Mouse (Mus musculus) C2C12 (cell line): Measurements from ENCODE around the gene Dmap1. TPM values are rescaled to one million over a fixed set of nuclear protein-coding genes. Genes with fewer than 3 reads are reported as not detected.

Experiments
- H3K27me3 ChIP-seq: one replicate; pipeline ENCODE4 v1.6.1; 2011; ENCODE audit not compliant: control insufficient read depth, insufficient read depth, insufficient read length
- H3K36me3 ChIP-seq: one replicate; pipeline ENCODE4 v1.6.1; 2011; ENCODE audit not compliant: control insufficient read depth, insufficient read depth
- H3K4me3 ChIP-seq: one replicate; pipeline ENCODE4 v1.5.1; 2011; ENCODE audit warnings: mild to moderate bottlenecking, control low read depth; ENCODE audit not compliant: poor library complexity, insufficient read depth, severe bottlenecking
- H3K79me2 ChIP-seq: one replicate; pipeline ENCODE4 v1.6.1; 2011; ENCODE audit not compliant: control insufficient read depth, insufficient read depth
- H3K79me3 ChIP-seq: one replicate; pipeline ENCODE4 v1.6.1; 2011; ENCODE audit warnings: low read depth, control low read depth
- H3ac ChIP-seq: one replicate; pipeline ENCODE3; 2011; ENCODE audit warnings: low read depth; ENCODE audit not compliant: control insufficient read depth, insufficient read length
- CEBPB ChIP-seq: IDR thresholded peaks from one replicate; pipeline ENCODE4 v1.6.1; 2011; ENCODE audit warnings: low read depth, mild to moderate bottlenecking, control low read depth, moderate library complexity
- CTCF ChIP-seq: IDR thresholded peaks from one replicate; pipeline ENCODE4 v1.5.1; 2011; ENCODE audit not compliant: control insufficient read depth, insufficient read depth, insufficient read length
- FOSL1 ChIP-seq: IDR thresholded peaks from one replicate; pipeline ENCODE4 v1.8.0; 2011; ENCODE audit warnings: mild to moderate bottlenecking, low read length; ENCODE audit not compliant: poor library complexity, insufficient read depth, severe bottlenecking
- MAX ChIP-seq: IDR thresholded peaks from one replicate; pipeline ENCODE4 v1.6.1; 2011; ENCODE audit warnings: mild to moderate bottlenecking, control low read depth
- MYOD1 ChIP-seq: IDR thresholded peaks from one replicate; pipeline ENCODE4 v1.6.1; 2011; ENCODE audit warnings: low read depth; ENCODE audit not compliant: control insufficient read depth, insufficient read length
- MYOG ChIP-seq: IDR thresholded peaks from one replicate; pipeline ENCODE4 v1.6.1; 2011; ENCODE audit not compliant: control insufficient read depth, insufficient read length; ENCODE audit errors: extremely low read depth
- USF1 ChIP-seq: IDR thresholded peaks from one replicate; pipeline ENCODE4 v1.6.1; 2011; ENCODE audit warnings: low read depth, mild to moderate bottlenecking, control low read depth, moderate library complexity
- polyA plus RNA-seq: library from polyadenylated mRNA; unstranded; fragments of >200 nt; fragmentation: generic; extraction: Trizol; gene quantifications from one replicate; pipeline ENCODE4 v1.2.1, GENCODE M21; 2012; ENCODE audit warnings: missing spikeins

Gene Dmap1
- polyA plus RNA-seq, 1 experiment: 31.0 TPM

GRCm38 (mm10) chr4:117646496-117646895 is 35.6 kb downstream of the Dmap1 start:
- no peaks in the 10 kb centered on the region for H3K79me3 ChIP-seq

GRCm38 (mm10) chr4:117645859-117646258 is 36.2 kb downstream of the Dmap1 start:
- H3K36me3 ChIP-seq: peaks cover 3% of the 10 kb centered on the region
- no peaks in the 10 kb centered on the region for H3K79me2 ChIP-seq
- no peak overlapping the region for H3K4me3 ChIP-seq
- no peak overlapping the region for H3ac ChIP-seq
- no peaks in the 10 kb centered on the region for H3K79me3 ChIP-seq
- no peaks in the 10 kb centered on the region for H3K27me3 ChIP-seq
- no peak for TF ChIP-seq CEBPB
- TF ChIP-seq MYOG: no peak
- no peak for TF ChIP-seq FOSL1
- TF ChIP-seq USF1: no peak
- no peak for TF ChIP-seq MYOD1
- no peak for TF ChIP-seq MAX
- TF ChIP-seq CTCF: no peak

More at GRCm38 (mm10) chr4:117646496-117646895, 35.6 kb downstream of the Dmap1 start:
- Histone ChIP-seq H3K27me3 (no peaks in the 10 kb centered on the region), H3ac (no peak overlapping the region), H3K79me2 (no peaks in the 10 kb centered on the region), H3K36me3 (peaks cover 3% of the 10 kb centered on the region), H3K4me3 (no peak overlapping the region)
- no peak for TF ChIP-seq FOSL1
- TF ChIP-seq CEBPB: no peak
- no peak for TF ChIP-seq MYOD1
- TF ChIP-seq CTCF: no peak
- no peak for TF ChIP-seq USF1

GRCm38 (mm10) chr4:117645031-117645435 is 37.0 kb downstream of the Dmap1 start:
- H3K36me3 ChIP-seq: peaks cover 3% of the 10 kb centered on the region
- TF ChIP-seq FOSL1 (no peak), MYOG (no peak), CEBPB (no peak), CTCF (no peak)
- no peaks in the 10 kb centered on the region for H3K79me2 ChIP-seq
- no peak overlapping the region for H3K4me3 ChIP-seq
- H3ac ChIP-seq: no peak overlapping the region
- H3K79me3 ChIP-seq: no peaks in the 10 kb centered on the region
- no peaks in the 10 kb centered on the region for H3K27me3 ChIP-seq

GRCm38 (mm10) chr4:117641804-117642203 is 40.3 kb downstream of the Dmap1 start:
- H3K27me3 ChIP-seq: no peaks in the 10 kb centered on the region

GRCm38 (mm10) chr4:117640925-117641703 is 41.0 kb downstream of the Dmap1 start:
- Histone ChIP-seq H3K4me3 (no peak overlapping the region), H3K79me2 (no peaks in the 10 kb centered on the region), H3K27me3 (no peaks in the 10 kb centered on the region), H3ac (no peak overlapping the region), H3K79me3 (no peaks in the 10 kb centered on the region), H3K36me3 (no peaks in the 10 kb centered on the region)
- no peak for TF ChIP-seq MYOG
- TF ChIP-seq USF1: no peak
- TF ChIP-seq FOSL1: no peak
- no peak for TF ChIP-seq MYOD1
- TF ChIP-seq CTCF: no peak
- TF ChIP-seq MAX: no peak
- no peak for TF ChIP-seq CEBPB

More at GRCm38 (mm10) chr4:117641804-117642203, 40.3 kb downstream of the Dmap1 start:
- Histone ChIP-seq H3K79me2 (no peaks in the 10 kb centered on the region), H3K79me3 (no peaks in the 10 kb centered on the region), H3K4me3 (no peak overlapping the region), H3ac (no peak overlapping the region), H3K36me3 (no peaks in the 10 kb centered on the region)
- TF ChIP-seq CTCF (no peak), MYOG (no peak), MAX (no peak), FOSL1 (no peak), USF1 (no peak), MYOD1 (no peak), CEBPB (no peak)
